14 mouse cellular contexts compared by ENCODE assay signal in the genomic region with DNA sequence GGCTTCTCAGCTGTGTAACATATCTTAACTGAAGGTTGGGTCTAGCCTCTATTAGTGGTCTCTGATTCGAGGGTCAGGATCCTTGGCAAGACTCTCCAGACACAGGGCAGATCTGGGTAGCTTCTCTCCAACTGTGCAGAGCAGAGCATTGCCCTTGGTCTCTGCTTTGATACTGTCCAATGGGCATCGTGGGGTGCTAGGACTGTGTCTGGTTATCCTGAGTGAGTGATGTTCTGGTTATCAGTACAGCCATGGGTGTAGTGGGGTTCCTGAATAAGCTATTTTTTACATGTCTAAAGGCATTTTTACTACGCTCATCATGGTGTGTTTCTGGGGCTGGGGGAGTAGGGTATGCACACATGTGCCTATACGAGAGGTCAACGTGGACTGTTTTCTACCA. TPM values are rescaled to one million over a fixed set of nuclear protein-coding genes. Genes with fewer than 3 reads are reported as not detected.
DNase-seq lines count a peak whose midpoint lies in the region; ATAC-seq and TF ChIP-seq lines count a peak whose summit lies in the region.
"Had no signal": no experiment of that assay in that cellular context is flagged by ENCODE, and none has a peak within 500 bp of the region (broad histone marks: within the 10 kb centered on the region; RNA-seq: fewer than 3 reads in every experiment).

No protein-coding gene starts in this region.

- no peaks in the 10 kb centered on the region for H3K27me3 ChIP-seq in heart, embryonic 16.5 days (ENCODE audit: control insufficient read depth, insufficient read depth, low read length)
- no peaks in the 10 kb centered on the region for H3K27me3 ChIP-seq in neural tube, embryonic 13.5 days
- no peaks in the 10 kb centered on the region for H3K27me3 ChIP-seq in neural tube, embryonic 15.5 days (replicated peaks)
- H3K27me3 ChIP-seq in stomach, postnatal 0 days (ENCODE audit: control insufficient read depth, insufficient read depth, low read length): no peaks in the 10 kb centered on the region
- H3K27me3 ChIP-seq: embryonic facial prominence, embryonic 15.5 days had no signal

- 66% methylated on average over 5 of the region's 5 CpGs for WGBS in heart, embryonic 16.5 days
- WGBS in neural tube, embryonic 13.5 days: 92% methylated on average over 5 of the region's 5 CpGs
- WGBS in neural tube, embryonic 15.5 days: 95% methylated on average over 5 of the region's 5 CpGs
- 81% methylated on average over 5 of the region's 5 CpGs for WGBS in stomach, postnatal 0 days

- no peaks in the 10 kb centered on the region for H3K9me3 ChIP-seq in heart, embryonic 16.5 days (replicated peaks; ENCODE audit: control insufficient read depth, low read length)
- H3K9me3 ChIP-seq in neural tube, embryonic 13.5 days: no peaks in the 10 kb centered on the region
- H3K9me3 ChIP-seq in neural tube, embryonic 15.5 days (replicated peaks): no peaks in the 10 kb centered on the region
- H3K9me3 ChIP-seq in stomach, postnatal 0 days (ENCODE audit: control insufficient read depth, low read length): no peaks in the 10 kb centered on the region
- H3K9me3 ChIP-seq: embryonic facial prominence, embryonic 15.5 days had no signal

- H3K9ac ChIP-seq in heart, embryonic 16.5 days (ENCODE audit: low read length): no peak overlapping the region
- H3K9ac ChIP-seq in neural tube, embryonic 13.5 days: no peak overlapping the region
- no peak overlapping the region for H3K9ac ChIP-seq in neural tube, embryonic 15.5 days (replicated peaks)
- H3K9ac ChIP-seq in stomach, postnatal 0 days (ENCODE audit: low read length): no peak overlapping the region

- TF ChIP-seq EP300 in stomach, postnatal 0 days (optimal IDR thresholded peaks at IDR 0.05): no peak

- peaks cover 8% of the 10 kb centered on the region for H3K4me1 ChIP-seq in heart, embryonic 16.5 days (ENCODE audit: control insufficient read depth, insufficient read depth, low read length)
- H3K4me1 ChIP-seq in neural tube, embryonic 13.5 days (replicated peaks): peaks cover 7% of the 10 kb centered on the region; the same call in 1 of the 2 replicates
- H3K4me1 ChIP-seq in neural tube, embryonic 15.5 days: peaks cover 12% of the 10 kb centered on the region; the same call in 1 of the 2 replicates
- H3K4me1 ChIP-seq in stomach, postnatal 0 days (replicated peaks; ENCODE audit: control insufficient read depth, insufficient read depth): no peaks in the 10 kb centered on the region

- intact Hi-C loops in heart, postnatal 25 days (cut with DNase I): no loop called here

- peak overlapping the region; percentile 75 for H3K4me2 ChIP-seq in heart, embryonic 16.5 days (ENCODE audit: low read depth, low read length)
- peak overlapping the region; percentile 62 for H3K4me2 ChIP-seq in neural tube, embryonic 13.5 days
- no peak overlapping the region for H3K4me2 ChIP-seq in neural tube, embryonic 15.5 days
- H3K4me2 ChIP-seq in stomach, postnatal 0 days (replicated peaks; ENCODE audit: low read depth): peak overlapping the region; percentile 59; the same call in 1 of the 2 replicates

- H3K36me3 ChIP-seq in heart, embryonic 16.5 days (ENCODE audit: control insufficient read depth, insufficient read depth): no peaks in the 10 kb centered on the region
- no peaks in the 10 kb centered on the region for H3K36me3 ChIP-seq in neural tube, embryonic 13.5 days
- no peaks in the 10 kb centered on the region for H3K36me3 ChIP-seq in neural tube, embryonic 15.5 days
- H3K36me3 ChIP-seq in stomach, postnatal 0 days (ENCODE audit: control insufficient read depth, insufficient read depth, low read length): no peaks in the 10 kb centered on the region; the same call in 1 of the 2 replicates

- H3K27ac ChIP-seq in heart, embryonic 16.5 days (ENCODE audit: low read length): no peak overlapping the region
- H3K27ac ChIP-seq in neural tube, embryonic 13.5 days (replicated peaks): no peak overlapping the region
- H3K27ac ChIP-seq in neural tube, embryonic 15.5 days (replicated peaks): no peak overlapping the region
- H3K27ac ChIP-seq in stomach, postnatal 0 days (replicated peaks): no peak overlapping the region

- no peak for DNase-seq in heart, postnatal 25 days (ENCODE audit: low spot score)
- DNase-seq in liver: peak; percentile 65
- DNase-seq in stomach, postnatal 0 days (ENCODE audit: low spot score): no peak
- no peak for DNase-seq in retina, postnatal 1 day

- H3K4me3 ChIP-seq in heart, embryonic 16.5 days (ENCODE audit: low read length): no peak overlapping the region
- no peak overlapping the region for H3K4me3 ChIP-seq in neural tube, embryonic 13.5 days
- no peak overlapping the region for H3K4me3 ChIP-seq in neural tube, embryonic 15.5 days (replicated peaks)
- no peak overlapping the region for H3K4me3 ChIP-seq in stomach, postnatal 0 days (ENCODE audit: low read depth, low read length)

- no peak for TF ChIP-seq CTCF in stomach, postnatal 0 days (IDR thresholded peaks at IDR 0.05; ENCODE audit: low read depth)

- no peak for ATAC-seq in heart, embryonic 16.5 days (replicated peaks; ENCODE audit: extremely low read depth, insufficient read depth, low FRiP score)
- ATAC-seq in neural tube, embryonic 13.5 days (ENCODE audit: low read depth): no peak
- no peak for ATAC-seq in neural tube, embryonic 15.5 days (ENCODE audit: low FRiP score)
- no peak for ATAC-seq in stomach, postnatal 0 days (ENCODE audit: low FRiP score, low TSS enrichment)
- no peak for ATAC-seq in CD4-positive, CD25-positive, alpha-beta regulatory T cell, adult 4 months

RNA-seq across cellular contexts. Expression of a gene that starts 0.7 kb away (rescaled TPM):
- polyA plus RNA-seq in heart, embryonic 16.5 days (2015; fragmentation: Nextera tagmentation; extraction: Ambion mirVana): 67.2 and 68.9 TPM in 2 replicates
- 100 to 1,000 TPM in 1 of 2 experiments, 10 to 100 TPM in 1; 99.7 to 119 TPM for total RNA-seq in heart, postnatal 25 days (2021)
- 26.1 and 31.9 TPM in 2 replicates for polyA plus RNA-seq in neural tube, embryonic 13.5 days (2015; fragmentation: Nextera tagmentation; extraction: Ambion mirVana)
- polyA plus RNA-seq in neural tube, embryonic 15.5 days (2015; fragmentation: Nextera tagmentation; extraction: Ambion mirVana): 21.5 and 32.8 TPM in 2 replicates
- 53.7 and 54.5 TPM in 2 replicates for polyA plus RNA-seq in stomach, postnatal 0 days (2015; fragmentation: Nextera tagmentation; extraction: Ambion mirVana)
- 10 to 100 TPM; 41.9 to 49.5 TPM for polyA plus RNA-seq in CD4-positive, CD25-positive, alpha-beta regulatory T cell, adult 4 months (2017; shearing (Covaris generic))

RNA-seq across cellular contexts. Expression of a gene that starts 12.6 kb away (rescaled TPM):
- 1.3 and 1.9 TPM in 2 replicates for polyA plus RNA-seq in heart, embryonic 16.5 days (2015; fragmentation: Nextera tagmentation; extraction: Ambion mirVana)
- total RNA-seq in heart, postnatal 25 days (2021): 1 to 10 TPM; 2.3 to 2.4 TPM
- polyA plus RNA-seq in neural tube, embryonic 13.5 days (2015; fragmentation: Nextera tagmentation; extraction: Ambion mirVana): 19.6 and 21.7 TPM in 2 replicates
- polyA plus RNA-seq in neural tube, embryonic 15.5 days (2015; fragmentation: Nextera tagmentation; extraction: Ambion mirVana): 21.6 and 25.1 TPM in 2 replicates
- polyA plus RNA-seq in stomach, postnatal 0 days (2015; fragmentation: Nextera tagmentation; extraction: Ambion mirVana): 0.46 and 0.81 TPM in 2 replicates
- not detected for polyA plus RNA-seq in CD4-positive, CD25-positive, alpha-beta regulatory T cell, adult 4 months (2017; shearing (Covaris generic))
- polyA plus RNA-seq: inflammation-experienced regulatory T-cells, adult 6 months had no signal

RNA-seq across cellular contexts. Expression of a gene that starts 32.4 kb away (rescaled TPM):
- 0.21 and 0.24 TPM in 2 replicates for polyA plus RNA-seq in heart, embryonic 16.5 days (2015; fragmentation: Nextera tagmentation; extraction: Ambion mirVana)
- total RNA-seq in heart, postnatal 25 days (2021): not detected
- polyA plus RNA-seq in neural tube, embryonic 13.5 days (2015; fragmentation: Nextera tagmentation; extraction: Ambion mirVana): 5.7 and 10.1 TPM in 2 replicates
- 17.8 and 20.0 TPM in 2 replicates for polyA plus RNA-seq in neural tube, embryonic 15.5 days (2015; fragmentation: Nextera tagmentation; extraction: Ambion mirVana)
- 0.08 and 0.17 TPM in 2 replicates for polyA plus RNA-seq in stomach, postnatal 0 days (2015; fragmentation: Nextera tagmentation; extraction: Ambion mirVana)
- polyA plus RNA-seq in CD4-positive, CD25-positive, alpha-beta regulatory T cell, adult 4 months (2017; shearing (Covaris generic)): not detected
- total RNA-seq: ES-E14 had no signal
- polyA plus RNA-seq: inflammation-experienced regulatory T-cells, adult 6 months had no signal

RNA-seq across cellular contexts. Expression of a gene that starts 47.0 kb away (rescaled TPM):
- 0.05 TPM in 1 of 2 replicates, not detected in the other for polyA plus RNA-seq in heart, embryonic 16.5 days (2015; fragmentation: Nextera tagmentation; extraction: Ambion mirVana)
- under 1 TPM in 1 of 2 experiments, not detected in 1; 0.18 TPM for total RNA-seq in heart, postnatal 25 days (2021)
- polyA plus RNA-seq in neural tube, embryonic 13.5 days (2015; fragmentation: Nextera tagmentation; extraction: Ambion mirVana): 0.07 TPM in 1 of 2 replicates, not detected in the other
- 0.13 and 0.26 TPM in 2 replicates for polyA plus RNA-seq in neural tube, embryonic 15.5 days (2015; fragmentation: Nextera tagmentation; extraction: Ambion mirVana)
- 0.11 TPM in 1 of 2 replicates, not detected in the other for polyA plus RNA-seq in stomach, postnatal 0 days (2015; fragmentation: Nextera tagmentation; extraction: Ambion mirVana)
- polyA plus RNA-seq in CD4-positive, CD25-positive, alpha-beta regulatory T cell, adult 4 months (2017; shearing (Covaris generic)): under 1 TPM in 1 of 2 experiments, not detected in 1; 0.07 TPM
- total RNA-seq: ES-E14 had no signal
- polyA plus RNA-seq: embryonic facial prominence, embryonic 15.5 days; gonadal fat pad, adult 2 months; neural tube, embryonic 11.5 days; urinary bladder, adult 2 months had no signal
